Mouse (Mus musculus): ENCODE results near the gene Ndufb2. TPM values are rescaled to one million over a fixed set of nuclear protein-coding genes. Genes with fewer than 3 reads are reported as not detected.

Ndufb2 gene
- polyA plus RNA-seq, 1 experiment from 2014 or later: 696 TPM

DNA sequence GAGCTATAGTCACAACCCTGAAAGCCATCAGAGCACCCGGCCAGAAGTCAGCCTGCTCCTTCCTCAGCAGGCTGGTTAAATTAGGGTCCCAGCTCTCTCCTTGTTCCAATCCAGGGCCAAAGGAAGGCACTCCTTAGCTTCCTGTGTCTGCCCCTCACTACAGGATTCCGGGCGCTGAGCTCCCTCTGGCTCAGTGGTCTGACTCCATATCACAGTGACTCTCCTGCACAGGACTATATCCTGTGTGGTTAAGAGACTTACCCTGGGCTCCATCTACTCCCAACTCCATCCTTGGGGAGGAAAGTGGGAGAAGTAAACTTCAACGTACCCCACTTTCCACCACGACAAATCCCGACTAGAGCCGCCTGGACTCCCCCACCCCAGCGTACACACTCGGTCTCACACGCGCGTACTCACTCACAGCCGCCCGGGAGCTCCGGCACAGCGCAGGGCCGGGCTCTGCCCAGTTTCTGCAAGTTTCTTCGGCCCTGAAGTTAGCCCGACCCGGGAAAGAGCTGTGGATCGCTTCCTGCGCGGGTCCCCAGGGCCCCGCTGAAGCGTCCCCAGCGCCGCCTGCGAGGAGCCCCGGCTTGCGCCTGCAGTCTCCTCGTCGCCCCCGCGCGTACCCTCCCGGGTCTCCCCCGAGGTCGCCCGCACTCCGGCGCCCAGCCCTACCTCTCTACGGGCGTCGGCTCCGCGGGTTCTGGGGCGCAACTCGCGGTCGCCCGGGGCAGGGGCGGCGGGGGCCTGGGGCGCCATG is 35.3 kb upstream of the Ndufb2 start:
- no peaks in the 10 kb centered on the region for H3K9me3 ChIP-seq (replicated peaks; ENCODE audit: control insufficient read depth, low read length)
- peak; percentile 62 for ATAC-seq (replicated peaks; ENCODE audit: extremely low read depth, insufficient read depth, low FRiP score)
- peaks cover 17% of the 10 kb centered on the region for H3K4me1 ChIP-seq (ENCODE audit: control insufficient read depth, insufficient read depth, low read length)

GRCm38 (mm10) chr6:39557723-39558261 is 34.6 kb upstream of the Ndufb2 start, which contains the start of gene Dennd2a:
TSS of gene Dennd2a (minus strand) at chr6:39557867.
- no peaks in the 10 kb centered on the region for H3K9me3 ChIP-seq (replicated peaks; ENCODE audit: control insufficient read depth, low read length)
- H3K4me3 ChIP-seq (ENCODE audit: low read length): peak within 1 kb of the TSS; percentile 85
- ATAC-seq (replicated peaks; ENCODE audit: extremely low read depth, insufficient read depth, low FRiP score): peak; percentile 91
- H3K27ac ChIP-seq (ENCODE audit: low read length): peak within 1 kb of the TSS; percentile 84
- H3K4me2 ChIP-seq (ENCODE audit: low read depth, low read length): peak within 1 kb of the TSS; percentile 69
- peaks cover 16% of the 10 kb centered on the region for H3K4me1 ChIP-seq (ENCODE audit: control insufficient read depth, insufficient read depth, low read length)
- H3K9ac ChIP-seq (ENCODE audit: low read length): peak within 1 kb of the TSS; percentile 94
- no peaks in the 10 kb centered on the region; the same call in 1 of the 2 replicates for H3K27me3 ChIP-seq (ENCODE audit: control insufficient read depth, insufficient read depth, low read length)
- 1% methylated on average over 49 of the region's 50 CpGs for WGBS
- no peaks in the 10 kb centered on the region for H3K36me3 ChIP-seq (ENCODE audit: control insufficient read depth, insufficient read depth)

More for the DNA sequence above, 35.3 kb upstream of the Ndufb2 start:
- peak overlapping the region; percentile 69 for H3K4me2 ChIP-seq (ENCODE audit: low read depth, low read length)
- under 1% methylated on average over 46 of the region's 54 CpGs for WGBS
- no peaks in the 10 kb centered on the region; the same call in 1 of the 2 replicates for H3K27me3 ChIP-seq (ENCODE audit: control insufficient read depth, insufficient read depth, low read length)
- peak overlapping the region; percentile 84 for H3K27ac ChIP-seq (ENCODE audit: low read length)
- H3K4me3 ChIP-seq (ENCODE audit: low read length): peak overlapping the region; percentile 85
- H3K36me3 ChIP-seq (ENCODE audit: control insufficient read depth, insufficient read depth): no peaks in the 10 kb centered on the region
- peak overlapping the region; percentile 94 for H3K9ac ChIP-seq (ENCODE audit: low read length)

DNA sequence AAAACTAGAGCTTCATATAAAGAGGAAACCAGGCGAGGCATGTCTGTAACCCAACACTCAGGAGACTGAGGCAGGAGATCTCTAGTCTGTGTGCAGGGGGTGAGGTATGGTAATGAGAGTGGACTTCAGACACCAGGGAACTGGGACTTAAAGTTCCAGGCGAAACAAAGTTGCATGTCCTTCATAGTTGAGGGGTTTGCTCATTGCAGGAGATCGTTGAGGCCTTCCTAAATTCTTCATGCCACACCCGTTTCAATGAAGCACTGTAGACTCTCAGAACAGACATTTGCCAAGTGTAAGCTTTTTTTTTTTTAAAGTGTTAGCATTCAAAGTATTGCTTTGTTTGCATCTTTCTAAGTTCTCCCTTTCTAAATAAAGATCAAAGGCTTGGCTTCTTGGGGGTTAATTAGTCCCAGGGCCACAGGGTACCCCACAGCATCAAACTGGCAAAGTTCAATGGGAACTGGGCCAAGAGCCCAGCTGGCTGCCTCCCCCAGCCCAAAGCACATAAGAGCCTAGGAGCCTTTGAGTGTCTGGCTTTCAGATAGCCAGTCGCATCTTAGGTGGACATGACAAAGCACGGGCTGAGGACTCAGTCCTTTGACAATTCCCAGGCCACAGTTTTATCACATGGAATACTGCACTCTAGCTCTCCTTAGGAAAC is 33.0 kb upstream of the Ndufb2 start:
- no peak overlapping the region for H3K4me3 ChIP-seq (ENCODE audit: low read length)
- no peaks in the 10 kb centered on the region; the same call in 1 of the 2 replicates for H3K27me3 ChIP-seq (ENCODE audit: control insufficient read depth, insufficient read depth, low read length)
- 53% methylated on average over 6 of the region's 6 CpGs for WGBS
- no peaks in the 10 kb centered on the region for H3K9me3 ChIP-seq (replicated peaks; ENCODE audit: control insufficient read depth, low read length)
- H3K4me1 ChIP-seq (ENCODE audit: control insufficient read depth, insufficient read depth, low read length): peaks cover 16% of the 10 kb centered on the region
- H3K4me2 ChIP-seq (ENCODE audit: low read depth, low read length): no peak overlapping the region
- no peak overlapping the region for H3K27ac ChIP-seq (ENCODE audit: low read length)
- H3K9ac ChIP-seq (ENCODE audit: low read length): no peak overlapping the region
- no peak for ATAC-seq (replicated peaks; ENCODE audit: extremely low read depth, insufficient read depth, low FRiP score)
- H3K36me3 ChIP-seq (ENCODE audit: control insufficient read depth, insufficient read depth): no peaks in the 10 kb centered on the region

DNA sequence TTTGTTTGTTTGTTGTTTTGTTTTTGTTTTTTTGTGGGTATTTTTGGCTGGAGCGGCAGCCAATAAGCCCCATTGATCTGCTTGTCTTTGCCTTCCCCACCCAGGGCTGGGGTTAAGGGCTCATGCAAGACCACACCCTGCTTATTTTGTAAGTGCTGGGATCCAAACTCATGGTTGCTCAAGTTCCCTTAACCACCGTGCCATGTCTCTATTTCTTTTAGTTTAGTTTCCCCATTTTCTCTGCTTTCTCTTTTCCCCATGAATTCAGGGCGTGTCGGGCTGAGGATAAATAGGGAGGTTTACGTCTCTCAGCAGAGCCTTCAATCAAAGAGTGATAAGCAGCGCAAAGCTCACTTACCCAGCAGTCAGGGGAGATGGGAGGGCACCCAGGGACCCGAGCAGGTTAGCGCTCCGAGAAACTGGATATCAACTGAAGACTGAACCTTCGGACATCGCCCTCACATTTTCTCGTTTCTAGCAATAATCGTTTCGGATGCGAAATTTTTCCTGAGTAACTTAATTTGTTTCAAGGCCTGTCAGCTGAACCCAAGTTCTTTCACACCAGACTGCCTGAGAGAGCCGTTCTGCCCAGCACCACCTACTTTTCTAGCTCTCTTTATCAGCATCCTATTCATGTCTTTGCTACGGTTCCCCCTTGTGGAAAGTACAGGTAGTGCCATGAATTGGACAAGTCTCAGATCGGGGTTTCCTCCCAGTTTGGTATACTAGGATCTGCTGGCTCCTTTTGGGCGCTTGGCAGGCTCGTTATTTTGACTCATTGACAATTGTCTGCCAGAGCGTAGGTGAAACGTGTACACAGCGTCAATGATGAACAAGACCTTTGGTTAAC is 30.0 kb upstream of the Ndufb2 start:
- WGBS: 14% methylated on average over 23 of the region's 23 CpGs
- ATAC-seq (replicated peaks; ENCODE audit: extremely low read depth, insufficient read depth, low FRiP score): 0 out of 2 replicates have a peak, but pooled peaks have one; percentile 38
- H3K36me3 ChIP-seq (ENCODE audit: control insufficient read depth, insufficient read depth): no peaks in the 10 kb centered on the region
- H3K27me3 ChIP-seq (ENCODE audit: control insufficient read depth, insufficient read depth, low read length): no peaks in the 10 kb centered on the region
- H3K4me1 ChIP-seq (ENCODE audit: control insufficient read depth, insufficient read depth, low read length): peaks cover 7% of the 10 kb centered on the region; the same call in 1 of the 2 replicates
- peak overlapping the region; percentile 40 for H3K4me3 ChIP-seq (ENCODE audit: low read length)
- H3K9me3 ChIP-seq (replicated peaks; ENCODE audit: control insufficient read depth, low read length): no peaks in the 10 kb centered on the region
- 0 out of 2 replicates have a peak overlapping the region, but pooled peaks have one; percentile 44 for H3K9ac ChIP-seq (ENCODE audit: low read length)
- H3K4me2 ChIP-seq (ENCODE audit: low read depth, low read length): peak overlapping the region; percentile 63
- no peak overlapping the region for H3K27ac ChIP-seq (ENCODE audit: low read length)

GRCm38 (mm10) chr6:39567528-39567927 is 24.8 kb upstream of the Ndufb2 start:
- H3K4me2 ChIP-seq (ENCODE audit: low read depth, low read length): no peak overlapping the region
- H3K9me3 ChIP-seq (replicated peaks; ENCODE audit: control insufficient read depth, low read length): no peaks in the 10 kb centered on the region
- no peak overlapping the region for H3K4me3 ChIP-seq (ENCODE audit: low read length)
- no peaks in the 10 kb centered on the region for H3K4me1 ChIP-seq (ENCODE audit: control insufficient read depth, insufficient read depth, low read length)
- H3K27me3 ChIP-seq (ENCODE audit: control insufficient read depth, insufficient read depth, low read length): no peaks in the 10 kb centered on the region
- no peaks in the 10 kb centered on the region for H3K36me3 ChIP-seq (ENCODE audit: control insufficient read depth, insufficient read depth)
- ATAC-seq (replicated peaks; ENCODE audit: extremely low read depth, insufficient read depth, low FRiP score): no peak
- no peak overlapping the region for H3K27ac ChIP-seq (ENCODE audit: low read length)
- 11% methylated on average over 5 of the region's 5 CpGs for WGBS
- H3K9ac ChIP-seq (ENCODE audit: low read length): no peak overlapping the region

GRCm38 (mm10) chr6:39570426-39570825 is 21.9 kb upstream of the Ndufb2 start:
- no peak for ATAC-seq (replicated peaks; ENCODE audit: extremely low read depth, insufficient read depth, low FRiP score)

DNA sequence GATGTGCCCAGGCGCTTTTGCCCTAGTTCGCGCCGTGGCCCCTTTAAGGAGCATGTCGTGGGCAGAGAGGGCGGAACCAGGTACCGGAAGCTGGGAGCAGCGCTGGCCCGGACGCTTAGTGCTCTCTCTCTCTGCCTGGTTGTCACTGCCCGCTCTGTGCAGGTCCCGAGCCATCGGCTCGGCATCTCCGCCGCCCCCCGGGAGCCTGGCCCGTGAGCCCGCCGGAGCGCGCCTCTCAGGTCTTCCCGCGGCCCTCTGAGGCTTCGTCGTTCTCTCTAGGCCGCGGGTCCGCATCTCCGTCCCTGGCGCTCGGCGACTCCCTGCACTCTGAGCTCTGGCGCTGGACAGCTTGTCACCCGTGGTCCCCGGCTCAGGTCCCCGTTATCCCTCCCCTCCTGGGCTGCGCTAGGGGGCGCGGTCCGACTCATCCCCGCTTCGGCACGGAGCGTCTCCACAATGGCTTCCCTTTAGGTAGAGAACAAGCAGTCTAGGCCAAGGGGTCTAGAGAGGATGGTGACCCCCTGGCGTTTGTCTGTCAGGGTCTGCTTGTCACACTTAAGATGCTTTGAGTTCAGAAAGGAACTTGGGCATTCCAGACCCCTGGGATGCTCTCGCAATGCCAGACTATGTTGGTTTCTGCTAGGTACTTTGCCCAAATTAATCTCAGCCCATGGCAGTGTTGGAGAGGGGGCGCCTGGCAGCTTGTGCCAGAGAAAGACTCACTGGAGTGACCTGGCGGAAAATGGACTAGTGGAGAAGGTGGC is 18.4 kb upstream of the Ndufb2 start, which contains the start of gene Adck2:
TSS of gene Adck2 (plus strand) at position 83 of the 764 bp plus-strand sequence.
- peaks cover 14% of the 10 kb centered on the region for H3K4me1 ChIP-seq (ENCODE audit: control insufficient read depth, insufficient read depth, low read length)
- no peaks in the 10 kb centered on the region for H3K9me3 ChIP-seq (replicated peaks; ENCODE audit: control insufficient read depth, low read length)
- H3K36me3 ChIP-seq (ENCODE audit: control insufficient read depth, insufficient read depth): no peaks in the 10 kb centered on the region
- H3K4me2 ChIP-seq (ENCODE audit: low read depth, low read length): peak within 1 kb of the TSS; percentile 85
- peak within 1 kb of the TSS; percentile 84 for H3K4me3 ChIP-seq (ENCODE audit: low read length)
- under 1% methylated on average over 49 of the region's 49 CpGs for WGBS
- H3K27me3 ChIP-seq (ENCODE audit: control insufficient read depth, insufficient read depth, low read length): no peaks in the 10 kb centered on the region
- peak; percentile 93 for ATAC-seq (replicated peaks; ENCODE audit: extremely low read depth, insufficient read depth, low FRiP score)
- peak within 1 kb of the TSS; percentile 95 for H3K27ac ChIP-seq (ENCODE audit: low read length)
- peak within 1 kb of the TSS; percentile 88 for H3K9ac ChIP-seq (ENCODE audit: low read length)

More at GRCm38 (mm10) chr6:39570426-39570825, 21.9 kb upstream of the Ndufb2 start:
- WGBS: 64% methylated on average over 3 of the region's 3 CpGs
- Histone ChIP-seq H3K36me3 (ENCODE audit: control insufficient read depth, insufficient read depth) (no peaks in the 10 kb centered on the region), H3K27me3 (ENCODE audit: control insufficient read depth, insufficient read depth, low read length) (no peaks in the 10 kb centered on the region), H3K9ac (ENCODE audit: low read length) (no peak overlapping the region), H3K4me2 (ENCODE audit: low read depth, low read length) (no peak overlapping the region), H3K4me1 (ENCODE audit: control insufficient read depth, insufficient read depth, low read length) (peaks cover 14% of the 10 kb centered on the region), H3K9me3 (replicated peaks; ENCODE audit: control insufficient read depth, low read length) (no peaks in the 10 kb centered on the region), H3K27ac (ENCODE audit: low read length) (no peak overlapping the region), H3K4me3 (ENCODE audit: low read length) (no peak overlapping the region)

DNA sequence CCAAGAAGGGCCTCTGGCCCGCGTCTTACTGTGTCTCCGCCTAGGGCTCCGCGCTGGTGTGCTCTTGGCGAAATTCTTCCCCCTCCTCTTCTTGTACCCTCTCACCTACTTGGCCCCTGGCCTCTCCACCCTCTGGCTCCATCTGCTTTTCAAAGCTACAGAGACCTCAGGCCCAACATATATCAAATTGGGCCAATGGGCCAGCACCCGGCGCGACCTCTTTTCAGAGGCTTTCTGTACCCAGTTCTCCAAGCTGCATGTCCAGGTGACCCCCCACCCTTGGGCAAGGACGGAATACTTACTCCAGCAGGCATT is 17.9 kb upstream of the Ndufb2 start:
- peak overlapping the region; percentile 95 for H3K27ac ChIP-seq (ENCODE audit: low read length)
- WGBS: 24% methylated on average over 10 of the region's 10 CpGs
- peaks cover 14% of the 10 kb centered on the region for H3K4me1 ChIP-seq (ENCODE audit: control insufficient read depth, insufficient read depth, low read length)
- no peaks in the 10 kb centered on the region for H3K9me3 ChIP-seq (replicated peaks; ENCODE audit: control insufficient read depth, low read length)
- no peaks in the 10 kb centered on the region for H3K36me3 ChIP-seq (ENCODE audit: control insufficient read depth, insufficient read depth)
- peak overlapping the region; percentile 85 for H3K4me2 ChIP-seq (ENCODE audit: low read depth, low read length)
- ATAC-seq (replicated peaks; ENCODE audit: extremely low read depth, insufficient read depth, low FRiP score): 0 out of 2 replicates have a peak, but pooled peaks have one; percentile 32
- H3K4me3 ChIP-seq (ENCODE audit: low read length): peak overlapping the region; percentile 84
- no peaks in the 10 kb centered on the region for H3K27me3 ChIP-seq (ENCODE audit: control insufficient read depth, insufficient read depth, low read length)
- H3K9ac ChIP-seq (ENCODE audit: low read length): peak overlapping the region; percentile 88
